ENCODE assay signal across 15 mouse cellular contexts in the genomic region with DNA sequence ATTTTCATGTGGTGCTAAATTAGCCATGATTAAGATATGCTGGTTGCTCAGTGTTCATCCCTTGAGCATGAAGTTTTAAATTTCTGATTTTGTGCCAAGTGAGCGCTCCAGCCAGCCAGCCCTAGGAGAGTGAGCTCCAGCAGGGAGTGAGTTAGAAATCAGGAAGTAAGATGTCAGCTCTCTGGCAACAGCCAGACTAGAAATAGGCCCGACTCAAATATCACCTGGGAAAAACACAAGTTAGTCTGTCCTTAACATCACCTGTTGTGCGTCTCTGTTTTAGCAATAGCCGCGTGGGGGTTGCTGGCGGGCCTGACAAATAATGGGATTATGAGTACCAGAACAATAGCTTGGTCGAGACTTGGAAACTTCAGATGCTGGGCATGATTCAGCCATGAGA. TPM values are rescaled to one million over a fixed set of nuclear protein-coding genes. Genes with fewer than 3 reads are reported as not detected.
A peak's percentile ranks its signal among the peaks of the same experiment; 100 is the strongest.
DNase-seq lines count a peak whose midpoint lies in the region; ATAC-seq and TF ChIP-seq lines count a peak whose summit lies in the region.
"Had no signal": no experiment of that assay in that cellular context is flagged by ENCODE, and none has a peak within 500 bp of the region (broad histone marks: within the 10 kb centered on the region; RNA-seq: fewer than 3 reads in every experiment).

No protein-coding gene starts in this region.

- no peaks in the 10 kb centered on the region for H3K9me3 ChIP-seq in lung, embryonic 14.5 days (ENCODE audit: low read depth, low read length)
- no peaks in the 10 kb centered on the region; the same call in 1 of the 2 replicates for H3K9me3 ChIP-seq in midbrain, embryonic 11.5 days (ENCODE audit: control insufficient read depth, low read length)
- H3K9me3 ChIP-seq: forebrain, embryonic 15.5 days; heart, embryonic 13.5 days; hindbrain, embryonic 13.5 days had no signal

- H3K9ac ChIP-seq in lung, embryonic 14.5 days: no peak overlapping the region
- H3K9ac ChIP-seq in midbrain, embryonic 11.5 days (ENCODE audit: low read length): no peak overlapping the region
- H3K9ac ChIP-seq: forebrain, embryonic 15.5 days; heart, embryonic 13.5 days; hindbrain, embryonic 13.5 days had no signal

- H3K27ac ChIP-seq in gastrocnemius, adult 2 months: 0 out of 2 replicates have a peak overlapping the region, but pooled peaks have one; percentile 35
- H3K27ac ChIP-seq in lung, embryonic 14.5 days (ENCODE audit: low read depth): no peak overlapping the region
- H3K27ac ChIP-seq in midbrain, embryonic 11.5 days (ENCODE audit: low read depth, low read length): no peak overlapping the region
- H3K27ac ChIP-seq: forebrain, embryonic 15.5 days; heart, embryonic 13.5 days; hindbrain, embryonic 13.5 days; hindbrain, postnatal 0 days had no signal

- peak; percentile 38 for DNase-seq in gastrocnemius, adult 2 months
- DNase-seq in gastrocnemius, postnatal 14 days: no peak
- peak; percentile 61 for DNase-seq in lung, embryonic 14.5 days
- DNase-seq in lung, postnatal 14 days: no peak
- peak; percentile 22 for DNase-seq in adipocyte (ENCODE audit: low spot score)
- DNase-seq in layer of hippocampus, postnatal 10 days (ENCODE audit: low spot score in 2 of 2): no peak
- no peak for DNase-seq in midbrain, embryonic 11.5 days (ENCODE audit: low spot score, missing footprints)
- DNase-seq: adrenal gland, postnatal 14 days; cerebellum, adult 18-20 months; cerebellum, adult 9-11 months had no signal

- H3K27me3 ChIP-seq in lung, embryonic 14.5 days (ENCODE audit: insufficient read depth, low read length): no peaks in the 10 kb centered on the region
- no peaks in the 10 kb centered on the region for H3K27me3 ChIP-seq in midbrain, embryonic 11.5 days (ENCODE audit: control insufficient read depth, insufficient read depth, low read length)
- H3K27me3 ChIP-seq: forebrain, embryonic 15.5 days; heart, embryonic 13.5 days; hindbrain, embryonic 13.5 days had no signal

- H3K4me3 ChIP-seq in gastrocnemius, adult 2 months: peak overlapping the region; percentile 29
- no peak overlapping the region for H3K4me3 ChIP-seq in lung, embryonic 14.5 days (ENCODE audit: low read depth, low read length)
- H3K4me3 ChIP-seq in midbrain, embryonic 11.5 days (ENCODE audit: low read depth, low read length): no peak overlapping the region
- H3K4me3 ChIP-seq: forebrain, embryonic 15.5 days; heart, embryonic 13.5 days; hindbrain, embryonic 13.5 days had no signal

- H3K36me3 ChIP-seq in lung, embryonic 14.5 days (ENCODE audit: insufficient read depth): no peaks in the 10 kb centered on the region
- no peaks in the 10 kb centered on the region for H3K36me3 ChIP-seq in midbrain, embryonic 11.5 days (ENCODE audit: control insufficient read depth, insufficient read depth, low read length)
- H3K36me3 ChIP-seq: forebrain, embryonic 15.5 days; heart, embryonic 13.5 days; hindbrain, embryonic 13.5 days had no signal

- peak; percentile 47; the same call in 1 of the 2 replicates for ATAC-seq in lung, embryonic 14.5 days (ENCODE audit: insufficient read depth)
- no peak for ATAC-seq in midbrain, embryonic 11.5 days (ENCODE audit: low FRiP score)
- ATAC-seq: forebrain, embryonic 15.5 days; hindbrain, postnatal 0 days had no signal

- H3K4me1 ChIP-seq in lung, embryonic 14.5 days (ENCODE audit: insufficient read depth): no peaks in the 10 kb centered on the region
- no peaks in the 10 kb centered on the region for H3K4me1 ChIP-seq in midbrain, embryonic 11.5 days (ENCODE audit: control insufficient read depth, insufficient read depth, low read length)
- H3K4me1 ChIP-seq: forebrain, embryonic 15.5 days; hindbrain, embryonic 13.5 days had no signal

- WGBS in lung, embryonic 14.5 days: 69% methylated on average over 7 of the region's 7 CpGs
- 80% methylated on average over 7 of the region's 7 CpGs for WGBS in midbrain, embryonic 11.5 days

- no peak overlapping the region for H3K4me2 ChIP-seq in lung, embryonic 14.5 days
- no peak overlapping the region for H3K4me2 ChIP-seq in midbrain, embryonic 11.5 days
- H3K4me2 ChIP-seq: forebrain, embryonic 15.5 days; heart, embryonic 13.5 days; hindbrain, embryonic 13.5 days had no signal

- intact Hi-C loops in gastrocnemius, adult 2 months (cut with DNase I): no loop called here
- intact Hi-C loops in gastrocnemius, postnatal 14 days (cut with DNase I; ENCODE audit: low total_unique reads): no loop called here

- no peak for TF ChIP-seq CTCF in gastrocnemius, adult 2 months (IDR thresholded peaks at IDR 0.05)
- TF ChIP-seq CTCF in lung, embryonic 14.5 days (IDR thresholded peaks at IDR 0.05; ENCODE audit: low read depth): no peak

RNA-seq across cellular contexts. Expression of a gene that starts 56.4 kb away (rescaled TPM):
- total RNA-seq in gastrocnemius, adult 2 months (2021): 100 to 1,000 TPM; 491 to 601 TPM
- total RNA-seq in gastrocnemius, postnatal 14 days (2021): 100 to 1,000 TPM; 489 to 543 TPM
- 0.33 and 0.54 TPM in 2 replicates for polyA plus RNA-seq in lung, embryonic 14.5 days (2014; fragmentation: Nextera tagmentation; extraction: Ambion mirVana)
- under 1 TPM in 1 of 2 experiments, not detected in 1; 0.11 TPM for total RNA-seq in layer of hippocampus, postnatal 10 days (2021)
- polyA plus RNA-seq in midbrain, embryonic 11.5 days (2014; fragmentation: Nextera tagmentation; extraction: Ambion mirVana): 0.14 and 0.32 TPM in 2 replicates
- total RNA-seq: hematopoietic stem cell, adult 5-6 weeks had no signal

Comparison
In these comparisons a context has a peak if more than half of its experiments do, and no peak if none do; other contexts are left out.
1. DNase-seq: peak in gastrocnemius, adult 2 months (single experiment), lung, embryonic 14.5 days (single experiment) and adipocyte (single experiment); none in gastrocnemius, postnatal 14 days (single experiment), lung, postnatal 14 days (single experiment), layer of hippocampus, postnatal 10 days (0 of 2) and midbrain, embryonic 11.5 days (single experiment).
2. RNA of a gene that starts 56.4 kb away (total RNA-seq): 491 to 601 TPM in gastrocnemius, adult 2 months and 489 to 543 TPM in gastrocnemius, postnatal 14 days; 0.11 TPM in layer of hippocampus, postnatal 10 days; every median in the first group is over 100 times any median in the second.